Mouse (Mus musculus) midbrain, embryonic 11.5 days (tissue): ENCODE data around the gene Prpmp5. TPM values are rescaled to one million over a fixed set of nuclear protein-coding genes. Genes with fewer than 3 reads are reported as not detected.
"Not testable (repeated sequence)": the region's sequence is repeated elsewhere in the genome, so short reads cannot be mapped to it uniquely, and the experiment has no call there.

Experiments
- ATAC-seq: fragments of 200-750 bp; cut with Nextera tagmentation; 2 replicates; pipeline ENCODE4 v1.8.0; 2017; ENCODE audit warnings: moderate TSS enrichment, moderate library complexity; ENCODE audit not compliant: low FRiP score
- DNase-seq: peaks from one replicate; pipeline ENCODE4 v3.0.0; 2015; ENCODE audit warnings: low spot score; ENCODE audit errors: missing footprints
- H3K27ac ChIP-seq: fragments of 300-500 bp; sonication (generic); 2 replicates; pipeline ENCODE4 v1.5.1; 2014; ENCODE audit warnings: low read depth, low read length
- H3K27me3 ChIP-seq: fragments of 300-500 bp; sonication (generic); 2 replicates; pipeline ENCODE4 v1.6.1; 2014; ENCODE audit warnings: mild to moderate bottlenecking, low read length, moderate library complexity, mixed read lengths; ENCODE audit not compliant: control insufficient read depth, insufficient read depth
- H3K36me3 ChIP-seq: fragments of 300-500 bp; sonication (generic); 2 replicates; pipeline ENCODE4 v1.6.1; 2014; ENCODE audit warnings: mild to moderate bottlenecking, low read length, moderate library complexity, mixed read lengths; ENCODE audit not compliant: control insufficient read depth, insufficient read depth
- H3K4me1 ChIP-seq: fragments of 300-500 bp; sonication (generic); 2 replicates; pipeline ENCODE4 v1.6.1; 2014; ENCODE audit warnings: low read length; ENCODE audit not compliant: control insufficient read depth, insufficient read depth
- H3K4me2 ChIP-seq: fragments of 300-500 bp; sonication (generic); 2 replicates; pipeline ENCODE4 v1.6.1; 2014; ENCODE audit warnings: mild to moderate bottlenecking, moderate library complexity
- H3K4me3 ChIP-seq: fragments of 300-500 bp; sonication (generic); 2 replicates; pipeline ENCODE4 v1.5.1; 2014; ENCODE audit warnings: low read depth, low read length
- H3K9ac ChIP-seq: fragments of 300-500 bp; sonication (generic); 2 replicates; pipeline ENCODE4 v1.6.1; 2014; ENCODE audit warnings: low read length
- H3K9me3 ChIP-seq: fragments of 300-500 bp; sonication (generic); 2 replicates; pipeline ENCODE4 v1.6.1; 2016; ENCODE audit warnings: low read length; ENCODE audit not compliant: control insufficient read depth
- WGBS: fragments of 180-500 bp; shearing (Covaris S2); extraction: QIAGEN DNeasy Blood & Tissue Kit; methylation state at CpG from one replicate; pipeline ENCODE4 v1.1.7; 2014; 5-methylcytosine and 5-hydroxymethylcytosine counted together
- polyA plus RNA-seq: library from polyadenylated mRNA; unstranded; fragments of >200 nt; fragmentation: Nextera tagmentation; extraction: Ambion mirVana; gene quantifications from 2 replicates; pipeline ENCODE4 v1.2.1, GENCODE M21; 2014

The Prpmp5 gene
- polyA plus RNA-seq, result not detected in 2 replicates

- H3K4me2 ChIP-seq, H3K27ac ChIP-seq, H3K9me3 ChIP-seq, H3K27me3 ChIP-seq, DNase-seq, H3K4me1 ChIP-seq, H3K36me3 ChIP-seq, ATAC-seq, H3K4me3 ChIP-seq, H3K9ac ChIP-seq: not testable (repeated sequence)
These were observed at the start of gene Prpmp5 for GRCm38 (mm10) chr6:132314657-132315056. Gene Prpmp5, minus strand, starts transcription at chr6:132314757.

DNA sequence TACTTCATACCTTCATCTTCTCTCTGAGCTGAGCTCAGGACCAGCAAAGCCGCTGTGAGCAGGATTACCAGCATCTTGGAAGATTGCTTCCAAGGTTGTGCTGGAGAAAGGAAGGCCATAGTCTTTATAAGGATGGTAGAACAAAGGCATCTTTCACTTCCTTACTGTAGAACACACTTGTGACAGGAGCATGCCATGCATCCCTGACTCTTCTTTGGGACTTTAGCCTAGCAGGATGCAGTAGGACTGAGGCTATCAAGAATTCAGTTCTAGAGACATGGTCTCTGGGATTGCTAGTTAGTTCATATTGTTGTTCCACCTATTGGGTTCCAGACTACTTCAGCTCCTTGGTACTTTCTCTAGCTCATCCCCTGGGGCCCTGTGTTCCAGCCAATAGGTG lies 49.5 kb upstream of the Prpmp5 start, which contains the start of gene Gm8882:
Gm8882 (minus strand) TSS at position 101 of the 400 bp plus-strand sequence.
- not testable (repeated sequence) for H3K36me3 ChIP-seq, H3K4me1 ChIP-seq, H3K27ac ChIP-seq, ATAC-seq, H3K4me2 ChIP-seq, H3K9me3 ChIP-seq, H3K4me3 ChIP-seq, H3K27me3 ChIP-seq, DNase-seq, H3K9ac ChIP-seq
- WGBS, result 81% methylated on average over 1 of the region's 1 CpGs

Other genes starting within 250 kb of the Prpmp5 start
- gene Prb1, start 104.2 kb downstream of the Prpmp5 start, polyA plus RNA-seq, result not detected in 2 replicates
- not detected in 2 replicates for gene Gm8882, start 49.4 kb upstream of the Prpmp5 start, polyA plus RNA-seq